Mouse (Mus musculus): ENCODE measurements at regions not wholly inside any gene's neighbourhood (a gene's known extent, or its start where the extent isn't known, plus 50 kb on each side); places are given as distances from the start of the nearest gene placed in this dataset.
A peak's percentile ranks its signal among the peaks of the same experiment; 100 is the strongest.

DNA sequence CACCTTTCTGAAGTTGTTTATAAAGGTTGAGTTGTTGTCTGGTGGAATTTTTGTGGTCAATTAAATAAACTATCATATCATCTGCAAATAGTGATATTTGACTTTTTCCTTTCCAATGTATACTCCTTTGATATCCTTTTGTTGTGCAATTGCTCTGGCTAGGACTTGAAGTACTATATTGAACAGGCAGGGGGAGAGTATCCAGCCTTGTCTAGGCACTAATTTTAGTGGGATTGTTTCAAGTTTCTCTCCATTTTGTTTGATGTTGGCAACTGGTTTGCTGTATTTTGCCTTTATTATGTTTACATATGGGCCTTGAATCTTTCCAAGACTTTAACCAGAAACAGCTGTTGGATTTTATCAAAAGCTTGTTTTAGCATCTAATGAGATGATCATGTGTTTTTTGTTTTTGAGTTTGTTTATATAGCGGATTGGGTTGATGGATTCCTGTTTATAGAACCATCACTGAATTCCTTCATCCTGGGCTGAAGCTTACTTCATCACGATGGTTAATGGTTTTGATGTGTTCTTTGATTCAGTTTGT, 383.3 kb downstream of the Amd2 start:
- no peak for DNase-seq (ENCODE audit: low read depth, low spot score)

DNA sequence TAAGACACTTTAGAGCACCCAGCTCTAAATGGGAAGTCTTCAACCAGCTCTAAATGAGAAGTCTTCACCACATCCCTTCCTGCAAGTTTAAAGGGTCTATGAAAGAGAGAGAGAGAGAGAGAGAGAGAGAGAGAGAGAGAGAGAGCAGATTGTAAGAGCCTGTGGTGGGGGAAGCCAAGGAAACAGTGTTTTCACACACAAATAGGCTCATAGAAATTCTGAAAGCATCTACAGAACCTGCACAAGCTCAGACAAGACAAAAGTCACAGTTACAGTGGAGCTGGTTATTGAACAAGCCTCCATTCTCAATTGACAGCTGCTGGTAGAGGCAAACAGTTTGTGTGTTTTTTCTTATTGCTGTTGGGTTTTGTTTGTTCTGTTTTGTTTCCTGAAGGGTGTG, 412.9 kb downstream of the Amd2 start:
- DNase-seq (ENCODE audit: low read depth, low spot score), result no peak

DNA sequence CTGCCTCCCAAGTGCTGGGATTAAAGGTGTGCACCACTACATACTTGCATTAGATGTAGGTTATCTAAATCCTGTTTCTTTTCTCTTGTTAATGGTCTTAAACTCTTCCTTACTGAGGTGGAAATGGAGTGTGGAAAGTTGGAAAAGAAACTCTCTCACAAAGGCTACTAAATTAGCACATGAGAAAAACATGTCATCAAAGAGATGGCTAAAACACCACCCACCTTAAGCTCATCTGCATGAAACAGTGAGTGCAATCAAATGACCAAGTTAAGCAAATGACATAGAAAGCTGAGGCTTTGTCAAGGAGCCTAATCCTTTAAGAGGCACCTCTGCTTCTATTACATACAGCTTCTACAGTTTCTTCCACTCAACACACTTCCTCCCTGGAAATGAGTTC, 446.6 kb downstream of the Amd2 start:
- DNase-seq (ENCODE audit: low read depth, low spot score), result peak; percentile 77

DNA sequence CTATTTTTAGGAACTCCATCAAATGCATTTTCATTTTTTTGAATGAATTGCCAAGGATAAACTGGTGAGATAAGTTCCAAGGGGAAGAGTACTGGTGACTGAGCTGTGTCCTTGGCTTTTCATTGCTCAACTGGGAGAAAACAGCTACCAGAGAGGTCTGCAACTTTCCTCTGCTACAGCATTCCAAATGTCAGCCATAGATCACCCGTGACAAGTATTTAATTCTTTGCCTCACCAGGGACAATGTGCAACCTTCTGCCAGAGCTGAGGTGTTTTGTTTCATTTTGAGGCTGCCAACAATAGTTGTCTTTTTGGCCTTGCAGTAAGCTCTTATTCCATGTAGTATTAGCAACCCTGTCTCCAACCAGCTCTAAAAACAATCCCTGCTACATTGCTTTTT, 475.3 kb downstream of the Amd2 start:
- no peak for DNase-seq (ENCODE audit: low read depth, low spot score)

DNA sequence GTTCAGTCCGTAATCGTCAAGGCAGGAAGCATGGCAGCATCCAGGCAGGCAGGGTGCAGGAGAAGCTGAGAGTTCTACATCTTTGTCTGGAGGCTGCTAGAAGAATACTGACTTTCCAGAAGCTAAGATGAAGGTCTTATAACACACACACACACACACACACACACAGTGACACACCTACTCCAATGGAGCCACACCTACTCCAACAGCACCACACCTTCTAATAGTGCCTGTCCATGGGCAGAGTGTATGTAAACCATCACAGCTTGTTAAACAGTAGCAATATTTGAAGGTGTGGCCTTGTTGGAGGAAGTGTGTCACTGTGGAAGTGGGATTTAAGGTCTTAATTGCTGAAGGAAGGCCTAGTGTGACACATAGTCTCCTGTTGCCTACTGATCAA, 476.4 kb downstream of the Amd2 start:
- no peak for DNase-seq (ENCODE audit: low read depth, low spot score)

DNA sequence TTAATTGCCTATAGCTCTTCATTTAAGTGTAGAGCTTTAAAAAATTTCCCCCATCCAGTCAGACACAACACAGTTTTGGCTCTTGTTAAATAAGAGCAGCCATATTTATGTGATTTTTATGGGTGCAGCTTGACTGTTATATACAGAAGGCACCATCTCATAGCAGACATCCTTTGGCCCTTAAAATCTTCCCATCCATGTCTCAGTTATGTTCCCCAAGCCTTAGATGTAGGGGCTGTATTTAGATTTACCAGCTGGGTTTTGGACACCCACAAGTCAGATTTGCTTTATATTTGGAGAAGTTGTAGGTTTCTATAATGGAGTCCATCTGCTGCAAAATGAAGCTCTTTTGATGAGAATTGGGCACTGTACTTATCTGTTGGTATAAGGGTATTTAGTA, 482.2 kb downstream of the Amd2 start:
- no peak for DNase-seq (ENCODE audit: low read depth, low spot score)

Measured in R1 (cell line).